In the genomic region with DNA sequence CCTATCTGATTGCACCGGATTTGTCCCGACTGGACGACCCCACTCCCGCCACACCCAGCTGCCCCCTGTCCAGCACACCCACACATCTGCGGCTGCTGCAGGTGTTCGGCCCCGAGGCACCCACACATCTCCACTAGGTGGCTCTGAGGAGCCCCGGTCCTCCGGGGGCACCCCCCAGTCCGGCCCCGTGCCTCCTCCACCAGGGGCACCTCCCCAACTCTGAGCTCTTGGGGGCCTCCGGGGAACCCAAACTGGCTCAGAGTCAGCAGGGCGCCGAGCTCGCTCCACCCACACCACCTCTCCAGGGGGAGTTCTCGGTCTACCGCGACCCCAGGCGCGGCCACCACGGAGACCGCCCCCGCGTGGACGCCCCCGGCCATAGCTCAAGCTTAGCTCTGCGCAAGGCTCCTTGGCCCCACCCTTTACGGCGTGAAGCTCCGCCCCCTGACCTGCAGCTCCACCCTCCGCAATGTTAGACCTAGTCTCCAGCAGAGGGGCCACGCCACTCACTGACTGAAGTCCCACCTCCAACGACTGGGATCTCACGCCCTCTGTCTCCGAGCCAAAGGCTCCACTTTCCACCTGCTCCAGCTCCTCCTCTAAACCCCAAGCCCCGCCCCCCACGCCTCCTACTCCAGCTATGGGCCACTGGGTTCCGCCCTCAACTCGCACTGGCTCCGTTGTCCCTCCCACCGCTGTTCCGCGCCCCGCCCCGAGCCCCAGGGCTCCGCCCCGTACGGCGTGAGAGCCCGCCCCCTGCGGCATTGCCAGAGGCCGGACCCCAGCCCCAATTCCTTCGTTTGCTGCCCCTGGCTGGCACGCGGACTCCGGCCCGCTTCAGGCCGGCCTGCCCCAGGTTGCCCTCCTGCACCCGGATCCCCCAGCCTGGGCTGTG, we compare ENCODE assay signal across 1 mouse cellular context.
TF ChIP-seq lines count a peak whose summit lies in the region.

No protein-coding gene starts in this region.

TF ChIP-seq in CH12.LX, 34 proteins besides CTCF, POLR2A, EP300 and RAD21:
- TF ChIP-seq TCF12 (IDR thresholded peaks at IDR 0.05; ENCODE audit: low read depth, low read length) (peak; percentile 71), MAZ (IDR thresholded peaks at IDR 0.05; ENCODE audit: low read depth, low read length) (peak; percentile 8; the same call in 1 of the 2 replicates), E2F4 (IDR thresholded peaks at IDR 0.05; ENCODE audit: insufficient replicate concordance, low read depth, low read length) (no peak), MYC (IDR thresholded peaks at IDR 0.05; ENCODE audit: low read depth, low read length) (no peak), BHLHE40 (IDR thresholded peaks at IDR 0.05; ENCODE audit: low read depth, low read length) (0 out of 2 replicates have a peak, but pooled peaks have one; percentile 14), MXI1 (IDR thresholded peaks at IDR 0.05; ENCODE audit: low read depth, low read length) (peak; percentile 28; the same call in 1 of the 2 replicates), NRF1 (IDR thresholded peaks at IDR 0.05; ENCODE audit: low read depth, low read length) (peak; percentile 59), SMC3 (IDR thresholded peaks at IDR 0.05; ENCODE audit: low read depth, low read length) (peak; percentile 43)
TF ChIP-seq in CH12.LX: peak in this region for 6.
